Mouse (Mus musculus) gastrocnemius, postnatal 36 days (tissue): Measurements from ENCODE around the gene Celf5. TPM values are rescaled to one million over a fixed set of nuclear protein-coding genes. Genes with fewer than 3 reads are reported as not detected.

ENCODE experiments used
- DNase-seq, 2 experiments: peaks; one replicate each; pipeline ENCODE4 v3.0.0; 2022
- intact Hi-C: fragments of 180-260 bp; cut with DNase I; formaldehyde crosslinking; loops from one replicate; pipeline ENCODE4 v1.15.1; 2025
- total RNA-seq, 2 experiments: library from RNA; stranded (reverse); gene quantifications; 2 replicates each; pipeline ENCODE4 v1.2.3; 2021

The Celf5 gene
- total RNA-seq, 2 experiments from 2014 or later = not detected

GRCm38 (mm10) chr10:81430831-81431525 is 51.5 kb downstream of the Celf5 start:
- intact Hi-C loops = no loop called here

DNA sequence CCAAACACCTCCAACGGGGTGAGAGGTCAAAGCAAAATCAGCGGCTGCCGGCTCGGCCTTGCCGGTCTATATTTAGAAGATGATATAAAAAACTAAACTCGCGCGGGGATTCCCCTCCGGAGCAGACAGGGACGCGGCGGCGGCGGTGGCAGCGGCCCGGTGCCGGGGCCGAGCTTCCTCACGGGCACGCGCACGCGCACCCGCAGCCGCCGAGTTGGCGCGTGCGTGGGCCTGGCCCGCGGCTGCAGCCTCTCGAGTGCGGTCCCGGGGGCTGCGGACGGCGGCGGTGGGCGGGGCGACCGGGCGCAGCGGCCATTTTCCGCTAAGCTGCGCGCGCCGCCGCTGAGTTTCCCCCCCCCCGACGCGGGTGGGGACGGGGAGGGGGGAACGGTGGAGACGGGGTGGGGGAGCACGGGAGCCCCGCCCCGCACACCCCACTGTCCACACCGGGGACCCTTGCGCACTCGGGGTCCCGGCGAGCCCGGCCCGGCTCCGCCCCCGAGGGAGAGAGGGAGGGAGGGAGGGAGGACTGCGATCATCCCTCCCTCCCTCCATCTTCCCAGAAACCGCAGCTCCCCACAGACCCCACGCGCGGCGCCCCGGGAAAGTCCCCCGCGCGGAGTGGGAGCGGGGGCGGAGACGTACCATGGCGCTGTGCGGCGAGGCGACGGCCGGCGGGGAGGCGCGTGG is 52.2 kb downstream of the Celf5 start:
- intact Hi-C loops = no loop called here
- peak; percentile 80 to 83 for DNase-seq

More at GRCm38 (mm10) chr10:81430831-81431525, 51.5 kb downstream of the Celf5 start:
- DNase-seq = peak in 1 of 2 experiments; percentile 63

DNA sequence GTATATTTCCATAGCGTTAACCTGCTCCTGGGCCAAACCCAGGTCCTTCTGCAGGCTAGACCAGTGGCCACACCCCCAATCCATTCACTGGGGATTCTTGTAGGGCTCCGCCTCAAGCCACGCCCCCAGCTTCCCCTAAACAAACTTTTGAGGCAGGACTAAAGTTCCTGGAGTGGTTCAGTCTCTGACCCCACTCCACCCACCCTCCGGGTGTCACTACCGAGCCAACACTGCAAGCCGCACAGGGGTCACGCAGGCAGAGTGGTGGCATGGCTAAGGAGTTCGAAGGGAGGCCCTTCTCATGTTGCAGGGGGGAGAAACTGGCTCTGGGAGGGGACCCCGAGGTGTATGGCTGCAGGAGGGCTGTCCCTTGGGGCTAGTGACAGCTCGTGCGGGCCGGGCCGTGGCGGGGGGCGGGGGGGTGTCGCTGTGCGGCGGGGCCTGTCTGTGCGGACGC is 52.9 kb downstream of the Celf5 start:
- intact Hi-C loops = no loop called here
- peak; percentile 81 to 83 for DNase-seq

DNA sequence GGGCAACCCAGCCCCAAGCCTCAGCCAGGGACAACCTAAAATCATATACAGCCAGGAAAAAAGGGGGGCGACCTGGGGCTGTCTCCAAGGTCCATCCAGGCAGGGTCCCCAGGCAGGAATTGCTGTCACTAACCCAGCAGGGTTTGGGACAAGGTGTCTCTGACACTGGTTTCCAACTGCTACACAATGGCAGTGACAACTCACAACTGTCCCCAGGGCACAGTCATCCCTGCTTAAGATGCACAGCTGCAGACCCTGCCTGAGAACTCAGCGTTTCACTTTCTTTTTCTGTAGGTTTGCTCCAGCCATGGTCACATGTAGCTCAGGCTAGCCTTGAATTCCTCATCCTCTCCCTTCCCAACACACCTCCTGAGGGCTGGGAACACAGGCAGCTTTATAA is 53.4 kb downstream of the Celf5 start:
- intact Hi-C loops = no loop called here
- peak in 1 of 2 experiments; percentile 17 for DNase-seq

- intact Hi-C loops = no loop called here
- DNase-seq = no peak
Measured at GRCm38 (mm10) chr10:81428507-81428870, 54.0 kb downstream of the Celf5 start.

- no peak for DNase-seq
- intact Hi-C loops = no loop called here
Measured at GRCm38 (mm10) chr10:81427804-81428506, 54.6 kb downstream of the Celf5 start.

- peak in 1 of 2 experiments; percentile 17 for DNase-seq
- intact Hi-C loops = no loop called here
Measured at GRCm38 (mm10) chr10:81427327-81427726, 55.2 kb downstream of the Celf5 start.

DNA sequence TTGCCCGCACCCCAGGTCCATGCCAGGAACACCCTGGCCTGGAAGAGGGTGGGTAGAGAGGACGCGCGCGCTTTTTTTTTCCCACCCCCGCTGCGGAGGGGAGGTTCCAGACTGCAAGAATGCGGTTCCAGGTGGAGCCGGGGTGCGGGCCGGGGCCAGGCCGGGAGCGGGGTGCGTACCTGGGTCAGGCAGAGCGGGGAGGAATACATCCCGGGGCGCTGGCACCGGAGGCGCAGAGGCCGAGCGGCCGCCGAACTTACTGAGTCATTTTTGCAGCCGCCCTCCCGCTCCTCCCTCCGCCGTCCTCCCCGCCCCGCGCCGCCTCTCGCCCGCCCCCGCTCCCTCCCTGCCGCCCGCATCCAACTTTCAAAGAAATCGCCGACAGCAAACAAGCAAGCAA is 55.6 kb downstream of the Celf5 start:
- intact Hi-C loops = no loop called here
- DNase-seq = peak; percentile 67 to 71

DNA sequence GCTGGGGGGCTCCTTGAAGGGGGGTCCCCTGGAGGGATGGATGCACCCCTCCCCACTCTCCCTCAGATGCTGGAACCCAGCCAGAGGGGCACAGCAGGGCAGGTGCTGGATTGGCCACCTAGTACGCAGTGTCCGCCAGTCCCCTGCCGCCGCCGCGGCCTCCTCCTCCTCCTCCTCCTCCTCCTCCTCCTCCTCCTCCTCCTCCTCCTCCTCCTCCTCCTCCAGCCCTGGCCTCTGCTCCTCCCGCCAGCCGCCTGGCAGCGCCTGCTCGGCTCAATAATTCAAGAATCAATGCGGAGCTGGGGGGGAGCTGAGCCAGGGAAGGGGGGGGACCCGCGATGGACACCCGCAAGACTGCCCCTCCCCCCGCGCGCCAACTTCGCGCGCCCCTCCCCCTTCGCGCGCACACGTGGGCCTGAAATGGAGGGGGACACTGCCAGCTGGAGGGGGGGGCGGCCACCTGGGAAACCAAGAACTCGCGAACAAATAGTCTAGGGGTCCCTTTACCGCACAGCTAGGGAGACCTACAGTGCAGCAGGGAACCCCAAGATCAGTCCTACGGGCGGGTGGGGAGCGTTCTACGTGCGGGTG is 56.3 kb downstream of the Celf5 start:
- intact Hi-C loops = no loop called here
- peak; percentile 40 to 43 for DNase-seq

DNA sequence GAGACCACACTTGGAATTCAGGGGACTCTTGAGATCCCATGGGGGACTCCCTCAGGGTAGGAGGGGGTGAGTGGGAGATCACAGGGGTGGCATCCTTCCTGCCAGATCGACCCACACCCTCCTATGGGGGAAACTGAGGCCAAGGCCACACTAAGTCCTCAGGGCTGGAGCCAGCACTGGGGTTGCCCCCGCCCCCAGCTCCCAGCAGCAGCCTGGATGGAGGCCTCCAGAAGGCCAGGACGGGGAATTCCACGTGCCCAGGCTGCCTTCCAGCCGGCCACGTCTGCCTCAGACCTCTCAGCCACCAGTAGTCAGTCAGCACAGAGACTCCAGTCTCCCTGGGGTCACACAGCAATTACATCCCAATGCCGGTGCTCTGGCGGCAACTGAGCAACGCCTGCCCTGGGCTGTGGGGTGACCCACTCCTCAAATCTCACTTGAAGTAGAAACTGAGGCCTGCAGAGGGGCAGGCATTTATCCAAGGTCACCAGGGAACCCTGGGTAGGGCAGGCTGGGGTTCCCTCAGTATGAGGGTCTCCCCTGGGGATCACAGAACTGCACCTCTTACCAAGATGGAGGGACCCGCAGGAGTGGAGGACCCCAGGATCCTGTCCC is 57.2 kb downstream of the Celf5 start:
- peak; percentile 51 to 72 for DNase-seq
- intact Hi-C loops = loop anchor here (1.0 kb wide), 1 partner anchor 10 kb away; no protein-coding TSS in a partner anchor

- DNase-seq = peak; percentile 78 to 79
- intact Hi-C loops = loop anchor here (1.0 kb wide), 1 partner anchor 9 kb away; no protein-coding TSS in a partner anchor
Measured at GRCm38 (mm10) chr10:81424246-81425051, 58.1 kb downstream of the Celf5 start.

DNA sequence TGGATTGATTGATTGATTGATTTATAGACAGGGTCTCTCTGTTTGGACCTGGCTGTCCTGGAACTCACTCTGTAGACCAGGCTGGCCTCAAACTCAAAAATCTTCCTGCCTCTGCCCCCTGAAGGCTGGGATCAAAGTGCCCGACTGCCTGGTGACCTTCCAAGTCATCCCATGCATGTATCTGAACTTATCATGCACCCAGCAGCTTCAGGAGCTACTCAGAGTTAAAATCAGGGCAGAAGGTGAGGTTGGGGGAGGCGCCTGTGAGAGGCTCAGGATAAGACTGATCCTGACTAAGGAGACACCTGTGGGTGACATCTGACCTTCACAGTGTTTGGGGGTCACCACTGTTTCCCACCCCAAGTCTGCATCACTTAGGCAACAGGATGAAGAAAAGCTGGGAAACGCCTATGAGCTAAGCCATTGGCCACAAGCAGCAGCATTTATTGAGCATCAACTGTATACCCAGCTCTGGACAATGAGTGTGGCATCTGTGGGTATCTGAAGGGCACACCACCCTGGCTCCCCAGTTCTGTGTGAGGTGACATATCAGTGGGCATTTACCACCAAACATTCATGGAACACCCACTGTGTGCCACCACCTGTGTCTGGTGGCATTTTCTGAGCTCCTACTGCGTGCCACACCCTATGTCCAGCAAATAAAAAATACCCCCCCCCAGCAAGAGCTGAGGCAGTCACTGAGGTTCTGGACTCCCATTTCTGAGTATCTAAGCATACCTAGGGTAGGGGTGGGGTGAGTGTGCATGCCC is 58.8 kb downstream of the Celf5 start:
- intact Hi-C loops = no loop called here
- DNase-seq = peak in 1 of 2 experiments; percentile 4

GRCm38 (mm10) chr10:81422661-81423217 is 59.8 kb downstream of the Celf5 start:
- no peak for DNase-seq
- intact Hi-C loops = no loop called here

DNA sequence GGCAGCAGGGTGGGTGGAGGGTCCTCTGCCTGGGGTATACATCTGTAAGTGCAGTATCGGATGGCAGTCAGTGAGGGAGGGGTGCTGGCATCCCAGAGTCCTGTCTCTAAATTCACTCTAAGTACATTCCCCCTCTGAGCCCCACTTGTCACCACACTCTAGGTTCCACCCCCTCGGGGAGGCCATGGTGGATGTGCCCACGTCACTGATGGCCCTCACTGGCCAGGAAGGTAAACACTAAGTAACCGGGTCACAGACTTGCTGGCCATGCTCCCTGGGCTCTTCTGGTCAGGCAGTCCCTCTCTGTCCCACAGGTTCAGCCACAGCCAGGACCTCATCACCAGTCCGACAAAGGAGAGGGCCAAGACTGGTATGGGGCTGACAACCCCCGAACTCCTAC is 60.3 kb downstream of the Celf5 start:
- DNase-seq = peak; percentile 21 to 40
- intact Hi-C loops = no loop called here

DNA sequence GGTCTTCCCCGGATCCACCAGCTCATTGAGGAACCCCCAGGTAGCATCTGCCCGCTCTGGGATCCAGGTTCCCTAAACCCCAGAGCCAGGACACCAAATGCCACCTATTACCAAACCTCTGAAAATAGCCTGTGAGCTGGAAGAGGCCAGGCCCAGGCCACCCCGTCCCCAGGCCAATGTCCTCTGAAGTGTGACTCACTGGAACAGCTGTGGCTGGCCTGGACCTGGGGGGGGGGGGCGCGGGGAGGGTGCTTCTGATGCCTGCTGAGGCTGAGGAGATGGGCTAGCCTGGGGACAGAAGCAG is 60.8 kb downstream of the Celf5 start:
- peak; percentile 45 to 48 for DNase-seq
- intact Hi-C loops = no loop called here

DNA sequence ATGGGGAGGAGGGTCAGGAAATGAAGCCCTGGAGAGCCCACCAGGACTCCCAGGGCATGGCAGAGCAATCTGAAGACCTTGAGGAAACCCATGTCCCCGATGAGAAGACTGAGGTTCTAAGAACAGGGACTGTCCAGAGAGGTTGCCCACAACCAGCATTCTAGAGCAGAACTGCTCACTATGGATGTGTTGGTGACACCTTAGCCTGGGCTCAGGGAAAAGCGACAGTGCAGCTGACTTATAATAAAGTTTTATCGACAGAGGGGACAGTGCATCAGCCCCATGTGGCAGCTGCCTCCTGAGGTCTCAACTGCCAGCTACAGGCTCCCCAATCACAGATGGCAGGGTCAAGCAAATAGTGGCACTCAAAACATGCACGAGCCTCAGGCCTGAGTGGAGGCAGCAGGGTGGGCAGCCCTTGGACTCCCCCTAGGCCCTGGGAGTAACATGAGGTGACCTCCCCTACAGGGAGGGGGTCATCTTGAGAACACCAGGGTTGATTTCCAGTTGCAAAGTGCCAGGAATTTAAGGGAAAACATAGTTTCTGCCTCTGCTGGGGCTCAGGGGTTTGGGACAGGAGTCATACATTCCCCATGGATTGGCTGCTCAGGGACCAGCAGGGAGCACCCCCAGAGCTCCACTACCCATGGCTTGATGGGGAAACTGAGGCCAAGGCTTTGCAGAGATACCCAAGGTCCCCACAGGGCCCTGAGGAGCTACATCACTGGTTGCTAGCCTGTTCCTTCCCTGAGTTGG is 61.3 kb downstream of the Celf5 start:
- peak in 1 of 2 experiments; percentile 4 for DNase-seq
- intact Hi-C loops = no loop called here

GRCm38 (mm10) chr10:81420191-81420767 is 62.2 kb downstream of the Celf5 start:
- peak; percentile 6 to 25 for DNase-seq
- intact Hi-C loops = no loop called here
